Mouse (Mus musculus): ENCODE data around the gene Olfr971. TPM values are rescaled to one million over a fixed set of nuclear protein-coding genes. Genes with fewer than 3 reads are reported as not detected.
"Not testable (repeated sequence)": the region's sequence is repeated elsewhere in the genome, so short reads cannot be mapped to it uniquely, and the experiment has no call there.

The Olfr971 gene
- not detected for total RNA-seq (2022)

DNA sequence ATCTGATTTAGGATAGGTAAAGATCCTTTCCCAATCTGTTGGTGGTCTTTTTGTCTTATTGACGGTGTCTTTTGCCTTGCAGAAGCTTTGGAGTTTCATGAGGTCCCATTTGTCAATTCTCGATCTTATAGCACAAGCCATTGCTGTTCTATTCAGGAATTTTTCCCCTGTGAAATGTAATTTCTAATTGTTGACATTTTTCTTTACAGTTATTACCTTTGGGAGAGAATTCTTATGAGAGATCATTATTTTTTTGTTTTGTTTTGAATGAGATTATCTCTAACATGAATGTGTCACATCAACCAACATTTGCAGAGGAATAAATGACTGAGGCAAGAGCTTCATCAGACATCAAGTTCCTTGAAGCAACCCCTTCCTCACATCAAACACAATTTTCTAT, at the start of gene Olfr971:
Olfr971 (plus strand) TSS at position 301 of the 400 bp plus-strand sequence.
- not testable (repeated sequence) for DNase-seq (ENCODE audit: low spot score in 2 of 2)

GRCm38 (mm10) chr9:39790558-39790957, 46.1 kb upstream of the Olfr971 start, which contains the start of gene Olfr969:
Gene Olfr969 (plus strand): TSS chr9:39790945.
- DNase-seq (ENCODE audit: low spot score in 2 of 2) = no peak

DNA sequence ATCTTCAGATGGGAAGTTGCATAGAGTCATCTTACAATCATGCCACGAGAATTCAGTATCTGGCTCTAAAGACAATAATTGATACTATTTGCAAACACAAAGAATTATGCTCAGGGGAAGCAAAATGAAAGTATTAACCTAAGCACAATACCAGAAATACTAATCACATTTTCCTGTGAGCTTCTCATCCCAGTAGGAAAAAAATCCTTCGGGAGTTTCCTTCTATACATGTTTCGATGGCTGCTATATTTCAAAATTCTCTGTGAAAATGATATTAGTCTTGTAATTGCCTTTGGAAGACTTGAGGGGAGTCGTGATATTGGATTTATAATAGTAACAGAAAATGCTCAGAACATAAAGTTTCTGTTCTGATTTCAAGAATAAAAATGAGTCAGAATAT, 28.1 kb upstream of the Olfr971 start, which contains the start of gene Olfr970:
Olfr970 (plus strand) TSS at position 301 of the 400 bp plus-strand sequence.
- no peak for DNase-seq (ENCODE audit: low spot score in 2 of 2)

DNA sequence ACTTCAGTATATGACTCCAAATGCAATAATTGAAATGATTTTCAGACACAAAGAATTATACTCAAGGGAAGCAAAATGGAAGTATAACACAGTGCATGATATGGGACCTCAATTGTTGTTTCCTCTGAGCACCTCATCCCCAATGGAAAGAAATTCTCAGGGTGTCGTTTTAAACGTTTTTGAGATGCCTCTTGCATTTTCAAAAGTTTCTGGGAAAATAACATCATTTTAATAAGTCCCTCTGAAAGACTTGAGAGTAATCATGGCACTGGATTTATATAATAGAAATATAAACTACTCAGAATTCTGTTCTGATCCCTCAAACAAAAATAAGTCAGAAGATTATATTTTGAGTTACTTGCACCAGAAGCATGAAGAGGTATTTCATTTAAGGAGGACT, 29.4 kb downstream of the Olfr971 start, which contains the start of gene Olfr972:
Olfr972 (plus strand) TSS at position 301 of the 400 bp plus-strand sequence.
- no peak for DNase-seq (ENCODE audit: low spot score in 2 of 2)

DNA sequence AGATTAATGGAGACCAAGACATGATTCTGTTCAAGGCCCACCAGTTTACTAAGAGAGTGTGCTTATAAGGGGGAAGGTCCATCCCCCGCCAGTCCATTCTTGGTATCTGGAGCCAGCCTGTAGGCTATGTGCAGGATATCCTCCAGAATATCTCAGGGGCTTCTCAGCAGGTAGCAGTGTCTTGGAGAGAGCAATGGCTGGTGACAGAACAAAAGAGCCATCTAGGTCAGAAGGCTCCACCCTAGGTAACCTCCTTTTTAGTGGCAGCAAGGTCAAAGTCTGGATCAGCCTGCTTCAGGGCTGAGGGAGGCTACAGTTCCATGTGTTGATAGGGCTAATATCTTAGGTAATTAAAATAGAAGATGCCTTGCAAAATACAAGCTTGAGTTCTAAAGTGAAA, 35.3 kb downstream of the Olfr971 start:
- DNase-seq (ENCODE audit: low spot score in 2 of 2) = not testable (repeated sequence)

GRCm38 (mm10) chr9:39877541-39878396, 41.1 kb downstream of the Olfr971 start:
- DNase-seq (ENCODE audit: low spot score in 2 of 2) = not testable (repeated sequence)

Other genes with a start within 250 kb of the Olfr971 start
- 1 to 10 TPM; 5.4 to 8.3 (median 7.7) TPM for gene AW551984, start 232.5 kb upstream of the Olfr971 start, total RNA-seq (2022)
- gene Olfr148, start 226.2 kb upstream of the Olfr971 start, total RNA-seq (2022) = not detected
- gene Olfr960, start 215.5 kb upstream of the Olfr971 start, total RNA-seq (2022) = not detected
- not detected for gene Olfr961, start 191.8 kb upstream of the Olfr971 start, total RNA-seq (2022)
- not detected for gene Olfr963, start 169.7 kb upstream of the Olfr971 start, total RNA-seq (2022)
- not detected for gene Olfr149, start 129.8 kb upstream of the Olfr971 start, total RNA-seq (2022)
- gene Olfr965, start 125.5 kb upstream of the Olfr971 start, total RNA-seq (2022) = not detected
- not detected for gene Olfr150, start 105.9 kb upstream of the Olfr971 start, total RNA-seq (2022)
- gene Olfr967, start 90.6 kb upstream of the Olfr971 start, total RNA-seq (2022) = not detected
- gene Olfr968, start 53.6 kb upstream of the Olfr971 start, total RNA-seq (2022) = not detected
- gene Olfr969, start 45.9 kb upstream of the Olfr971 start, total RNA-seq (2022) = not detected
- gene Olfr970, start 28.0 kb upstream of the Olfr971 start, total RNA-seq (2022) = not detected
- not detected for gene Olfr972, start 29.5 kb downstream of the Olfr971 start, total RNA-seq (2022)
- not detected for gene Olfr229, start 70.5 kb downstream of the Olfr971 start, total RNA-seq (2022)
- not detected for gene Olfr974, start 100.6 kb downstream of the Olfr971 start, total RNA-seq (2022)
- gene Olfr975, start 115.2 kb downstream of the Olfr971 start, total RNA-seq (2022) = not detected
- gene Olfr976, start 124.3 kb downstream of the Olfr971 start, total RNA-seq (2022) = not detected
- gene Olfr978, start 155.2 kb downstream of the Olfr971 start, total RNA-seq (2022) = not detected
- not detected for gene Olfr979, start 166.6 kb downstream of the Olfr971 start, total RNA-seq (2022)
- gene Olfr980, start 172.7 kb downstream of the Olfr971 start, total RNA-seq (2022) = not detected
- not detected for gene Olfr981, start 184.6 kb downstream of the Olfr971 start, total RNA-seq (2022)
- not detected for gene Olfr982, start 237.0 kb downstream of the Olfr971 start, total RNA-seq (2022)

Measured in layer of hippocampus, adult 8-10 months (tissue).